Mouse (Mus musculus): ENCODE data around the gene Pgm2. TPM values are rescaled to one million over a fixed set of nuclear protein-coding genes. Genes with fewer than 3 reads are reported as not detected.
A peak's percentile ranks its signal among the peaks of the same experiment; 100 is the strongest.

Pgm2 gene
- total RNA-seq, 2 experiments from 2014 or later, result 8.3 to 10.0 TPM

DNA sequence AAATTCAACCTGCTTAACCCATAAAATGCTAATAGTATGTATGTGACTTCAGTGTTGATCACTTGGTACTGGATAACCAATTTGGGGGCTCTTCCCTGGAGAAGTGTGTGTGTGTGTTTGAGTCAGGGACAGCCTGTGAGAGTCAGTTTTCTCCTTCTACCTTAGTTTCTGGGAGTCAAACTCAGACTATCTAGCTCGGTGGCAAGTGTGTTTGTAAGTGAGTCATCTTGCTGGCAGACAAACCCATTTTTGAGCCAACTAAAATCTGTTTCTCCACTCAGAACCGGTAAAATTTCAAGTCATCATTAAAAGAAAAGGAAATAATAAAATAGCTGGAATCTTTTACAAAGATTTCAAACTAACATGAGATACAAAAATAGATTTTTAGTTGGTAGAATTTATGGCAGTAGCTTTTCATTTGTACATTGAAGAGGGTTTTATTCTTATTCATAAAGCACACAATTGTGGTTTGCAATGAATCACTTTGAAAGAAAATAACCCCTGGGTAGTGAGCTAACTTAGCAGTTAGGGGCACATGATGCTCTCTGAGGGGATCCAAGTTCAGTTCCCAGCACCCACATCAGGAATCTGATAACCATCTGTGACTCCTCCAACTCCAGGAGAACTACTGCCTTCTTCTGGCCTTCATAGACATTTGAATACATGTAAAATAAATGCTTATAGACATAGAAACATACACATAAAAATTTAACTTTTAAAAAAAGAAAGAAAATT, 21.8 kb upstream of the Pgm2 start:
- no peak for ATAC-seq (replicated peaks; ENCODE audit: low FRiP score, poor library complexity, severe bottlenecking)

DNA sequence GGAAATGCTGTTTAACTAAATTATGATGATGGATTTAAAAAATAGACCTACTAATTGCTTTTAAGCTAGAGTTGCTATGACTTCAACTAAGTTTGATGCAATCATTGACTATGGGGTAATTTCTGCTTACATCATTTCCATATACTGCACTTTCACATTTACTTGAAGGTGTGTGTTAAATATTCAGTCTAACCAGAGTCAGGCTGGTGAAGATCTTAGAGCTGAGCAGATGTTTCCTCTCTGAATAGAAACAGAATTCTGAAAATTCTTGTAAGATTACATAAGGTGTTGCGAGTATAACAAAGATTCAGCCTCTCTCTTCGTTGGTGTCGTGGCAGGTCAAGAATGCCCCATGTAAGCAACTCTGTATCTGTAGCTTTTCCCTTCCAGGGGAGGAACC, 18.3 kb upstream of the Pgm2 start:
- ATAC-seq (replicated peaks; ENCODE audit: low FRiP score, poor library complexity, severe bottlenecking), result no peak

DNA sequence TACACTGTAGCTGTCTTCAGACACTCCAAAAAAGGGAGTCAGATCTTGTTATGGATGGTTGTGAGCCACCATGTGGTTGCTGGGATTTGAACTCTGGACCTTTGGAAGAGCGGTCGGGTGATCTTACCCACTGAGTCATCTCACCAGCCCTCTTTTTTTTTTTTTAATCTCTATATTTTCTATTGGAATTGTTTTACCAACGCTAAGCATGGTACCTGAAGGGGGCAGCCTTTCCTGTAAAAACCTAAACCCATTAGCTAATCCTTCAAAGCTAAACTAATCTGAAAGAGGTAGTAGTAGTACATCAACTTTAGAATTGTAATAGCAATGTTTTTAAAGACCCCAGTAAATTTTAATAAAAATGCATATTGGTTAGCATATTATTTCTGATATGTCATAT, 17.2 kb upstream of the Pgm2 start:
- no peak for ATAC-seq (replicated peaks; ENCODE audit: low FRiP score, poor library complexity, severe bottlenecking)

DNA sequence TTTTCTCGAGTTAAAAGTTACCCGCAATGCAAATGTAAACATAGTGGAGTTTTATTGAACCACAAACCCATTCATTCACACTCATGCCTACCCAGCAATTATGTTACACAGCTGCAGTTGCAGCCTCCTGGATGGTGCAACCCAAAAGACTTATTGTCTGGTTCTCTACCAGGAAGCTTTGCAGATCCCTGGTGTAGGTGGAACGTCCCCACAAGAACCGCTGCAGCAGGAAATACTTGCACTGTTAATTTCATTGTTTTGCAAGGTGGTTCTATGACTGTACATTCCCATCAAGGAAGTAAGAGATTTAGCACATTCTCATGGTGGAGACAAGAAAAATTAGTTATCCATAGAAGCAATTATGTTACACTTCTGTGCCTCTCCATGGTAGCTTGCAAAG, 15.4 kb upstream of the Pgm2 start:
- ATAC-seq (replicated peaks; ENCODE audit: low FRiP score, poor library complexity, severe bottlenecking), result no peak

DNA sequence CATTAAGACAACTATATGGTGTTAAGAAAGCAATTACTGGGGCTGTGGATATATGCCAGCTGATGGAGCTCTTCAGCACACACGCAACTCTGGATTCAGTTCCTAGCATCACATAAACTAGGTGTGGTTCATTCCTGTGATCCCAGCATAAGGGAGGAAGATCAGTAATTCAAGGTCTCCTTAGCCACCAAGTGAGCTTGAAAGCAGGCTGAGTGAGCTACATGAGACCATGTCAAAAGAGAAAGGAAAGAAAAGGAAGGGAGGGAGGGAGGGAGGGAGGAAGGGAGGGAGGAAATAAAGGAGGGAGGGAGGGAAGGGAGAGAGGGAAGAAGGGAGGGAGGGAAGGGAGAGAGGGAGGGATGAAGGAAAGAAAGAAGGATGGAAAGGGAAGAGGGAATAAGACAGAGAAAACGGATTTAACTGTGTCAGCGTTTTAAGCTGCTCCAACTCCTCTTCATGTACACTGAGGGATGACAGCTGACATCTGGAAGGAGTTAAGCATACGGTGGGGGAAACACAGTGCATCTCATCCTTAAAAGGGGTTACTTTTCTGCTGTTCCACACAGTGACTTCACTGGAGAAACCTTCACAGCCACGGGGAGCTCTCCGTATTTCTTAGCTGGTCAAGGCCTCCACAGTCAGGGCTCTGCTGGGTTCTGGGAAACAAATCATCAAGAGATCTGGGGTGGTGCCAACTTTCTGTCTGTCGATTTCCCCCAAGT, 13.8 kb upstream of the Pgm2 start:
- ATAC-seq (replicated peaks; ENCODE audit: low FRiP score, poor library complexity, severe bottlenecking), result no peak

DNA sequence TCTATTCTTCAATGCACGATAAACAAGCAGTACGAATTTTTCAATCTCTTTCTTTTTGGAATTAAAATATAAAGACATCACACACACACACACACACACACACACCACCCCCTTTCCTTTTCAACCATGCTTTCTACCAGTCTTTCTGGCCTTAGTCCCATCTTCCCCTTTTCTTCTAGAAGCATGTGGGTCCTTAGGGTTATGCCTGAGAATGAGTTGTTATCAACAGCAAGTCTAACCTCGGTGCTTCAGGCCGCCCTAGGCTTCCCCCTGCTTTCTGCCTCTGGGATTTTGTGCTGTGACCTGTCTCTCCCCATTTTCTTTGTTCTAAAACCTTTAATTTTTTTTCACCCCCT, 13.3 kb upstream of the Pgm2 start:
- no peak for ATAC-seq (replicated peaks; ENCODE audit: low FRiP score, poor library complexity, severe bottlenecking)

DNA sequence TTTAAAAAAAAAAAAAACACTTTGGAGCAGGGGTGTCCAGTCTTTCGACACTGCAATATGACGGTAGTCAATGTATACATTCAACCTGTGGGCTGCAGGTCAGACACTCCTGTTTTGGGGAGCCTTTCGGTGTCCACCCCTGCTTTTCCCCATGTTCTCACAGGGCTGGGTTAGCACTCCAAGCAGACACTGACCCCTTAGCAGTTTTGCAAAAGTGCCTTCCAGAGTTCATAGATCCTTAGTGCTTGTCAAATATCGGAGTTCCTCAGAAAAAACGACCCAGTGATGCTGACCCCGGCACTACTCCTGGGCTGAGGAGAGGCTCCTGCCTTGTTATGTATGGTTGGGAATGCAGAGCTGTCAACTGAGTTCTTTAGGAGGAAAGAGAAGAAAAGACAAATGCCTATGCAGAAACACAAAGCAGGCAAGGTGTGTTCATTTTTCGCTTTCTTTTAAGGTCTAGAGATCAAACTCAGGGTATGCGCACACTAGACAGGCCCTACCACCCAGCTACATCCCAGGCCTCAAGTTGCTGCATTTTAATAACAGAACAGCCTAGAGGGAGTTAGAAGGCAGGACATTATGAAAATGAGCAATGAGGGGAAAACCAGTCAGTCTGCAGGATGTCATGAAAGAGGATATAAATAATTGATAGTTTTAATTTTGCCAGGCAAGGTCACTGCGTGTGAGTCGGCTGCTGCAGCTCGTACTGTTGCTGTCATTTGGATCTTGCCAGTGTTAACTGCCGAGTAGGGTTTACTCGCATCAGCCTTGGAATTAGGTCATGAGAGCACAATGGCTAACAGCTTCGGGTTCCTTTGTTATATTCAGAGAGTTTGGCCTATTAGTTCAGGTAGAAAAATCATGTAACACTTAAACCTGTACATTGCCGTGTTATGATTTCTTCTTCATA, 9.0 kb upstream of the Pgm2 start:
- ATAC-seq (replicated peaks; ENCODE audit: low FRiP score, poor library complexity, severe bottlenecking), result no peak

DNA sequence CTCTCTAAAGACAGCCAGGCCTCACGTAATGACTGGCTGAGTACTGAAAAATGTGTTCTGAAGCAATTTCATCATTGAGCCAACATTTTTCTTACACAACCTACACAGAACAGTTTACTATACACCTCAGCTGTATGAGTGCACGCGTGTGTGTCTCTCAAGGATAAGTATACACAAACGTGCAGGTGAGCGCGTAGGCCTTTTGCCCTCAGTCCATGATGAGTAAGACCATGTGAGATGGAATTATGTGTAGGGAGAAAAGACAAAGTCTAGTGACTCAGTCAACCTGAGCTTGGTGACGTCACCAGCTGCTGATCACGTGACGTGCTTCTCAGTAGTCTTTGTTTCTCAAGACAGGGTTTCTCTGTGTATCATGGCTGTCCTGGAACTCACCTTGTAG, 7.3 kb upstream of the Pgm2 start:
- no peak for ATAC-seq (replicated peaks; ENCODE audit: low FRiP score, poor library complexity, severe bottlenecking)

DNA sequence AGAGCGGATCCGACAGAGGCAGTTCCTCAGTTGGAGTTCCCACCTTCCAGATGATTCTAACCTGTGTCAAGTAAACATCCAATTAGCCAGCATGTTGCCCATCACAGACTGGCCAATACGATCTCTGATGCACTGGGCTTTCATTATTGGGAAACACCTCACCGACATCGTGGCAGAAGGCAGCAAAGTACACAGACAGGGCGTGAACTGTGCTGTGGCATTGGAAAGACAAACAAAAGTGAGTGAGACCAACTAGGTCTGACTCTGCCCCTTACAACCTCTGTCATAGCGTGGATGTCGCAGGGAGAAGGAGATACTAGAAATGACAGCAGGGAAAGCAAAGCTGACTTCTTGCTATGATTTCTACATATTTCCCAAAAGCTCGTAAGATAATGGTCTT, 4.0 kb upstream of the Pgm2 start:
- no peak for ATAC-seq (replicated peaks; ENCODE audit: low FRiP score, poor library complexity, severe bottlenecking)

DNA sequence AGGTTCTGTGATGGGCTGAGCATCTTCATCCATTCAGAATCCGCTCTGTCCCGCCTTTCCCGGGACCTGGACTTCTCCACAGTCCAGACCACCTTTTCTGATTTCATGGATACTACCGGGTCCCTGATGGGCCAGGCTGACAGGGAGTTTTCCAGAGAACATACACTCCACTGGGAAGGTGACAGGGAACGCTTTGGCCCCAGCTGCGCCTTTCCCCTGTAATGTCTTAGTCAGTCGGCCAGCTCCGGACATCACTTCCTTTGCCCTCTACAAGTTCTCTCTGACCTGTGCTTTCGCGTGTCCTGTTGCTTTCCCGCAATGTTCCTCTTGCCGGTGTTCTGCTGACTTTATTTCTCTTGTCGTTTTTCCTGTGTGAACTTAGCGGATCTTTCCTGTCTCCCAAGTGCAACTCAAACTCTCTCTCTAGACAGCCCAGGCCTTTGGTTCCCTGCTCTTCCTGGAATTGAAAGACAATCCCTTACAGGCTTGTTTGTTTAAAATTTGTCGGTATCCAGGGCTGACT, 660 bp downstream of the Pgm2 start:
- ATAC-seq (replicated peaks; ENCODE audit: low FRiP score, poor library complexity, severe bottlenecking), result peak; percentile 34; the same call in 1 of the 2 replicates

DNA sequence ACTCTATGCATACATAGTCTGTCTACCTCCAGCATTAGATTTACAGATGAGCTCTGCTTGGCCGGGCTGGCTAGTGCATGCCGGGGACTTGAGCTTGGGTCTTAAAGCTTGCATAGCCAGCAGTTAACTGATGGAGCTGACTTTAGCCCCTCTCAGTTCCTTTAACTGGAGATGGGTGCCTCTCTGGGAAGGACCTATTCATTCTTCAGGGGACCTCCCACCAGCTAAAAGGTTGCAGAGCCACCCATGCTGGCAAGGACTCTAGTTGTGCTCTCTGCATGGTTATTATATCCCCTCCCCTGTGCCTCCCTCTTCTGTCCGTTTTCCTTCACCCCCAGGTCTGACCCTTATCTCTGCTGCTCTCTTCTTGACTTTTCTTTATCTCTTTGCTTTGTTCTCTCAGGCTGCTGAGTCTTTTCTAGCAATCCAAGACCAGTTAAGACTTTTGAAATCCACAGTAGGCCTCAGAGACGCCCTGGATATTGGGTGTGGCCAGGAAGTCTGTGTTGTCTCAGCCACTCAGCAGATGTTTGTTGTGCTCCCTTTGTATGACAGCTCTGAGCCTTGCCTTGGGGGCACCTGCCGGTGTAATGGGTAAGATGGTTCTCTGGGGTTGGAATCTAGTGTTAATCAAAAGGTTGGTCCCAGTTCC, 2.7 kb downstream of the Pgm2 start:
- ATAC-seq (replicated peaks; ENCODE audit: low FRiP score, poor library complexity, severe bottlenecking), result no peak

DNA sequence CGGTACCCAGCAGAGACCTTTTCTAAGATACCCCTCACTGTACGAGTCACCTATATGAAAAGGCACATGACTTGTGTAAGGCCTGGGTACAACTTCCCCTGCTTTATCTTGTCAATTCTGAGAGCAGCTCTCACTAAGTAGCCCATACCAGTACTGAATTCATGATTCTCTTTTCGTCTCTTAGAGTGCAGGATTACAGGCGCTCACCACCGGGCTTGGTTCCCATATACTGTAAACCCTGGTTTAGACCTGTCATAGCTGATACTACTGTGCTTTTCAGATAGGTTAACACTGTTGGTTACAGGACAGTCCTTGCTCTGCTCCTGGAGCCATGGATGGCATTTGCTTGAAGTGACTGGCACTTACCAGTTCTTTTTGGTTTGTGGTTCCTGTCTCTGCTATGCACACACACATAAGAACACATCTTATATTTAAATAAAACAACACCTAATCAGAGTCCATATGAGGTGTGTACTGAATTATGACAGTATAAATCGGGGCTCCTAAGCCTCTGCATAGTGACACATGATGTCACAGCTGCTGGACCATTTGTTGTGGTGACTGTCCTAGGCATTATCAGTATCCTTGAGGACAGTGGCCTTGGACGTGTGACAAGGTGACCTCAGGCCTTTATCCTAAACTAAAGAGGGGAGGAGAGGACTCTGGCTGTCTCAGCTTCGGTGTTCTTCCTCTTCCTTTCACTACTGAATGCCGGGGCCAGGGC, 9.4 kb downstream of the Pgm2 start:
- ATAC-seq (replicated peaks; ENCODE audit: low FRiP score, poor library complexity, severe bottlenecking), result no peak

DNA sequence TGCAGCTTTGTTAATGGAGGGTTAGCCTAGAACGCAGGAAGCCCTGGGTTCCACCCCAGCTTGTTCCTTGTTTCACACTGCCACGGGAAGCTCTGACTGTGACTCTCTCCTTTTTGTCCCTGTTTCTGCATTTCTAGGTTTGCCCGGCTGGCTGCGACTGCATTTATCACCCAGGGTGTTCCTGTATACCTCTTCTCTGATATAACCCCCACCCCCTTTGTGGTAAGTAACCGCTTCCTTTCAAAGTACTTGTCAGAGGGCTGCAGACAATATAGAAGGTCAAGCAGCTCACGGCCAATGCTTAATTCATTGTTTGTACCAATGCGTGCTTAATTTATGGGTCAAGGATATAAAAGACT, 9.9 kb downstream of the Pgm2 start:
- no peak for ATAC-seq (replicated peaks; ENCODE audit: low FRiP score, poor library complexity, severe bottlenecking)

DNA sequence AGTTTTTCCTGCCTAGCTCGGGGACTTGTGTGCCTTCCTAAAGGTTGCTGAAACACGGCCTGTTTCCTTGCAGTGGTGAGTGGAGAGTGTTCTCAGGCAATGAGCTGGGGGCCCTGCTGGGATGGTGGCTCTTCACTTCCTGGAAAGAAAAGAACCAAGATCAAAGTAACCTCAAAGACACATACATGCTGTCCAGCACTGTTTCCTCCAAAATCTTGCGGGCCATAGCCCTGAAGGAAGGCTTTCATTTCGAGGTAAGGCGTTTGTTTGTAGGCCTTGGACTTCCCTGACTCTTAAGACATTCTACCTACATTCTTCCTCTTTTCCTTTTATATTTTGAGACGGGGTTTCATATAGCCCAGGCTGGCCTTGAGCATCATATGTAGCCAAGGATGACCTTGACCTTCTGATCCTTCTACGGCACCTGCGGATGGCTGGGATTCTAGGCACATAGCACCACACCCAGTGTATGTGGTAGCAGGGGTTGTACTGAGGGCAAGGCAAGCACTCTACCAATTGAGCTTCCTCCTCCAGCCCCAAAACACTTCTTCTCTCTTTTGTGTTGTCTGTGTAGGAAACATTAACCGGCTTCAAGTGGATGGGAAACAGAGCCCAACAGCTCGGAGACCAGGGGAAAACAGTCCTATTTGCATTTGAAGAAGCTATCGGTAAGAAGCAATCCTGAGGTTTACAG, 15.0 kb downstream of the Pgm2 start:
- ATAC-seq (replicated peaks; ENCODE audit: low FRiP score, poor library complexity, severe bottlenecking), result no peak

DNA sequence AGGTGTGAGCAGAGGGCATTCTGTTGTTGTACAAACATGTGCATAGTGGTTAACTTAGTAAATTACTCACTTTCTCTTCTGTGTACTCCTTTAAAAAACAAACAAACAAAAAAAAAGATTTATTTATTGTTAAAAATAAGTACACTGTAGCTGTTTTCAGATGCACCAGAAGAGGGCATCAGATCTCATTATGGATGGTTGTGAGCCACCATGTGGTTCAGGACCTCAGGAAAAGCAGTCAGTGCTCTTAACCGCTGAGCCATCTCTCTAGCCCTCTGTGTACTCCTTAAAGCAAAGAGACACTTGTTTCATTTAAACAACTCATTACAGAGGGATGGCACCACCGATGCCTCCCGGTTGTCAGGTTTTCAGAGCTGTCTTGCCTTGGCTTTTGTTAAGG, 16.5 kb downstream of the Pgm2 start:
- ATAC-seq (replicated peaks; ENCODE audit: low FRiP score, poor library complexity, severe bottlenecking), result no peak

DNA sequence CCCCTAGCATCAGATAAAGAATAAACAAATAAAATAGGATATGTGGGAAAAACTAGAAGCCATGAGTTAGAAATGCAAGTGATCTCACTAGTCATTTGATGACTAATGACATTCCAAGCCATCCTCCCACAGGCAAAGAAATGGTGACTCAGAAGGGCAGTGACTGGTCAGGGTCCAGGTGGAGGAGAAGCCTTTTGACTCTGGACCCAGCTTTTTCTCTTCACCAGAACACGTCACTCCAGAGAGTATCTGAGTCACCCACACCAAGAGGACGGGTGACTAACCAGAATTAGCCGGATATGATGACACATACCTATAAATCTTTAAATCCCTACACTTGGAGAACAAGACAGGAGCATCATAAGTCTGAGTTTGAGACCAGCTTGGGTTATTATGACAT, 19.6 kb downstream of the Pgm2 start:
- no peak for ATAC-seq (replicated peaks; ENCODE audit: low FRiP score, poor library complexity, severe bottlenecking)

DNA sequence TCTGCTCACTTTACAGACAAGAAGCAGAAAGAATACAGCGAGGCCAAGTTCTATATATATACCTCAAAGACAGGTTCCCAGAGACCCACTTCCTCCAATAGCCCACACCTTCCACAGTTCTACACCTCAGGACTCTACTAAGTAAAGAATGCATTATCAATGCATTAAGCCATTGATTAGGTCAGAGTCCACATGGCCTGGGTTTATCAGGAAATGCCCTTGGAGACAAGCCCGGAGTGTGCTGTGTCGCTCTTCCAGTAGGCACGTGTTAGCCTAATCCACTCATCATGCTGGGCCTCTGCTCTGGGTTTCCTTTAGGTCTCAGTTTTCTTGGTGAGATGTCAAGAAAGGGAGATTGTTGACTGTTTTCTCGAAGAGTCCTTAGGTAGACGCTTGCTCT, 21.5 kb downstream of the Pgm2 start:
- ATAC-seq (replicated peaks; ENCODE audit: low FRiP score, poor library complexity, severe bottlenecking), result no peak

DNA sequence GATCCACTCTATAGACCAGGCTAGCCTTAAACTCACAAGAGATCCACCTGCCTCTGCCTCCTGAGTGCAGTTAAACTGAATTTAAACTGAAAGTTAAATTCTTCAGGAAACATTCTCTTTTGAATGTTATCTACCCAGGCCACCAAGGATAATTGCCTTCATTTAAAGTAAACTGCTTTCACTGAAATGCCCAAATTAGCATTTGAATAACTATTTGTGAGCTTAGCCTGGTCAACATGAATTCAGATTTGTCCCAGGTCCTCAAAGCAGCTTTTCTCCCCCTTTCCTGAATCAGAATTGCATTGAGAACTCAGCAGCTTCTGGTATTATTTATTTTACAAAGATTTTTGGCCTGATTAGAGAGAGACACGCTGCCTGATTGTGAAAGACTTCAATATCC, 24.4 kb downstream of the Pgm2 start:
- ATAC-seq (replicated peaks; ENCODE audit: low FRiP score, poor library complexity, severe bottlenecking), result no peak

DNA sequence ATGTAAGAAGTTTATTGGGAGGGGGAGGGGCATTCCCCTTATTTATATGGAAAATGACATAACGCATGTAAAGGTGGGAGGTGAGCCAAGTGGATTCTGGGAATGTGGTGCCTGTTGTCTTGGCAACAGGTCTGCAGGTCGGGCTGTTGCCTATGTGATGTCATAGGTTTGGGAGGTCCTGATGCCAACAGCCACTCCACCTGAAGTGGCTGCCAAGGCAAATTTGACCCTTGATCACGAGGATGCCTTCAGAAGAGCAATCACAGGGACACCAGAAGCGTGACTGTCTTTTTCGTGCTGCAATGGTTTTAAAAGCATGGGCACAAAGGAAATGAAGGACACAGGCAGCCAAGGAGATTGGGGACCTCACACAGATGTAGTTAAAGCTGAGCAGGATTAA, 33.0 kb downstream of the Pgm2 start:
- no peak for ATAC-seq (replicated peaks; ENCODE audit: low FRiP score, poor library complexity, severe bottlenecking)

Data from erythroblast, adult 5-6 weeks (primary cell).